Comparison of ENCODE assay signal across 15 mouse cellular contexts in genomic region chr13:16018807-16019510, GRCm38 (mm10). TPM values are rescaled to one million over a fixed set of nuclear protein-coding genes. Genes with fewer than 3 reads are reported as not detected.
DNase-seq lines count a peak whose midpoint lies in the region; ATAC-seq and TF ChIP-seq lines count a peak whose summit lies in the region.
"Had no signal": no experiment of that assay in that cellular context is flagged by ENCODE, and none has a peak within 500 bp of the region (broad histone marks: within the 10 kb centered on the region; RNA-seq: fewer than 3 reads in every experiment).

No protein-coding gene starts in this region.

- no peak overlapping the region for H3K9ac ChIP-seq in heart, embryonic 15.5 days
- peak overlapping the region; percentile 12; the same call in 1 of the 2 replicates for H3K9ac ChIP-seq in embryonic facial prominence, embryonic 12.5 days
- H3K9ac ChIP-seq in limb, embryonic 14.5 days (ENCODE audit: low read depth, low read length, severe bottlenecking) = peak overlapping the region; percentile 57; the same call in 1 of the 2 replicates
- H3K9ac ChIP-seq in kidney, embryonic 16.5 days (replicated peaks; ENCODE audit: low read length) = no peak overlapping the region
- H3K9ac ChIP-seq: midbrain, embryonic 15.5 days had no signal

- H3K79me2 ChIP-seq in C2C12 (ENCODE audit: control insufficient read depth, insufficient read depth) = peaks cover 98% of the 10 kb centered on the region

- 53% methylated on average over 3 of the region's 3 CpGs for WGBS in heart, embryonic 15.5 days
- WGBS in embryonic facial prominence, embryonic 12.5 days = 72% methylated on average over 3 of the region's 3 CpGs
- WGBS in limb, embryonic 14.5 days = 74% methylated on average over 3 of the region's 3 CpGs
- WGBS in kidney, embryonic 16.5 days = 80% methylated on average over 3 of the region's 3 CpGs

- H3K79me3 ChIP-seq in C2C12 (ENCODE audit: low read depth) = peaks cover 84% of the 10 kb centered on the region

- no peaks in the 10 kb centered on the region for H3K9me3 ChIP-seq in heart, embryonic 15.5 days (replicated peaks)
- no peaks in the 10 kb centered on the region for H3K9me3 ChIP-seq in embryonic facial prominence, embryonic 12.5 days
- no peaks in the 10 kb centered on the region for H3K9me3 ChIP-seq in limb, embryonic 14.5 days (ENCODE audit: control insufficient read depth, low read length)
- no peaks in the 10 kb centered on the region for H3K9me3 ChIP-seq in kidney, embryonic 16.5 days (ENCODE audit: low read length)
- H3K9me3 ChIP-seq: midbrain, embryonic 15.5 days had no signal

- H3K27me3 ChIP-seq in heart, embryonic 15.5 days = peaks cover 8% of the 10 kb centered on the region; the same call in 1 of the 2 replicates
- no peaks in the 10 kb centered on the region for H3K27me3 ChIP-seq in C2C12 (ENCODE audit: control insufficient read depth, insufficient read depth, insufficient read length)
- H3K27me3 ChIP-seq in embryonic facial prominence, embryonic 12.5 days = peaks cover 3% of the 10 kb centered on the region; the same call in 1 of the 2 replicates
- peaks cover 15% of the 10 kb centered on the region; the same call in 1 of the 2 replicates for H3K27me3 ChIP-seq in limb, embryonic 14.5 days (ENCODE audit: control insufficient read depth, insufficient read depth, low read length)
- H3K27me3 ChIP-seq in kidney, embryonic 16.5 days (ENCODE audit: insufficient read depth, low read length) = peaks cover 38% of the 10 kb centered on the region

- no peak for ATAC-seq in heart, embryonic 15.5 days (replicated peaks; ENCODE audit: insufficient number of reproducible peaks, insufficient read depth, low FRiP score, low read depth)
- ATAC-seq in embryonic facial prominence, embryonic 12.5 days (ENCODE audit: insufficient number of reproducible peaks, insufficient read depth, low FRiP score, low TSS enrichment) = no peak
- ATAC-seq in limb, embryonic 14.5 days (ENCODE audit: low FRiP score, low read depth) = no peak
- ATAC-seq in kidney, embryonic 16.5 days (ENCODE audit: low FRiP score, low TSS enrichment) = no peak
- ATAC-seq: midbrain, embryonic 15.5 days had no signal

- TF ChIP-seq CTCF in C2C12 (IDR thresholded peaks at IDR 0.05; ENCODE audit: control insufficient read depth, insufficient read depth, insufficient read length) = no peak

- no peak overlapping the region for H3K27ac ChIP-seq in heart, embryonic 15.5 days
- no peak overlapping the region for H3K27ac ChIP-seq in embryonic facial prominence, embryonic 12.5 days
- no peak overlapping the region for H3K27ac ChIP-seq in limb, embryonic 14.5 days (replicated peaks; ENCODE audit: low read depth, low read length)
- no peak overlapping the region for H3K27ac ChIP-seq in kidney, embryonic 16.5 days (ENCODE audit: low read length)
- H3K27ac ChIP-seq: midbrain, embryonic 15.5 days had no signal

- no peak for DNase-seq in heart, postnatal 10 days
- no peak for DNase-seq in limb, embryonic 14.5 days (ENCODE audit: low spot score)
- no peak for DNase-seq in urinary bladder, adult 2 months (ENCODE audit: low spot score)
- no peak for DNase-seq in adrenal gland, adult (ENCODE audit: inconsistent age in 2 of 2, low spot score in 1 of 2)
- DNase-seq: adrenal gland, postnatal 14 days; cerebellum, adult 11 months; embryo, embryonic 11 days; kidney, postnatal 4 days; left cerebral cortex, postnatal 4 days; lung, postnatal 36 days had no signal

- peak overlapping the region; percentile 36 for H3ac ChIP-seq in C2C12 (ENCODE audit: control insufficient read depth, insufficient read length, low read depth)

- H3K36me3 ChIP-seq in heart, embryonic 15.5 days = no peaks in the 10 kb centered on the region
- peaks cover 28% of the 10 kb centered on the region for H3K36me3 ChIP-seq in C2C12 (ENCODE audit: control insufficient read depth, insufficient read depth)
- no peaks in the 10 kb centered on the region for H3K36me3 ChIP-seq in embryonic facial prominence, embryonic 12.5 days
- no peaks in the 10 kb centered on the region for H3K36me3 ChIP-seq in limb, embryonic 14.5 days (ENCODE audit: control insufficient read depth, insufficient read depth, low read length)
- H3K36me3 ChIP-seq in kidney, embryonic 16.5 days (ENCODE audit: insufficient read depth, low read length) = no peaks in the 10 kb centered on the region
- H3K36me3 ChIP-seq: midbrain, embryonic 15.5 days had no signal

- intact Hi-C loops in heart, postnatal 10 days (cut with DNase I) = no loop called here

- H3K4me2 ChIP-seq in heart, embryonic 15.5 days = peak overlapping the region; percentile 68
- peak overlapping the region; percentile 73 for H3K4me2 ChIP-seq in embryonic facial prominence, embryonic 12.5 days (replicated peaks)
- peak overlapping the region; percentile 71 for H3K4me2 ChIP-seq in limb, embryonic 14.5 days (replicated peaks; ENCODE audit: low read depth, low read length, severe bottlenecking)
- H3K4me2 ChIP-seq in kidney, embryonic 16.5 days (replicated peaks; ENCODE audit: low read depth, low read length) = no peak overlapping the region
- H3K4me2 ChIP-seq: midbrain, embryonic 15.5 days had no signal

- H3K4me3 ChIP-seq in heart, embryonic 15.5 days = peak overlapping the region; percentile 54
- peak overlapping the region; percentile 78 for H3K4me3 ChIP-seq in C2C12 (ENCODE audit: insufficient read depth, poor library complexity, severe bottlenecking)
- peak overlapping the region; percentile 49 for H3K4me3 ChIP-seq in embryonic facial prominence, embryonic 12.5 days
- H3K4me3 ChIP-seq in limb, embryonic 14.5 days (replicated peaks; ENCODE audit: low read length) = peak overlapping the region; percentile 44
- no peak overlapping the region; the same call in 1 of the 2 replicates for H3K4me3 ChIP-seq in kidney, embryonic 16.5 days (ENCODE audit: low read length)
- H3K4me3 ChIP-seq: midbrain, embryonic 15.5 days had no signal

- H3K4me1 ChIP-seq in heart, embryonic 15.5 days (replicated peaks) = peaks cover 32% of the 10 kb centered on the region
- H3K4me1 ChIP-seq in embryonic facial prominence, embryonic 12.5 days = 0 out of 2 replicates have a peak, but pooled peaks cover 8% of the 10 kb centered on the region
- H3K4me1 ChIP-seq in limb, embryonic 14.5 days (ENCODE audit: control insufficient read depth, insufficient read depth, low read length) = peaks cover 22% of the 10 kb centered on the region
- peaks cover 13% of the 10 kb centered on the region for H3K4me1 ChIP-seq in kidney, embryonic 16.5 days (ENCODE audit: insufficient read depth, low read length)

- no peak for TF ChIP-seq POLR2A in limb, embryonic 14.5 days (IDR thresholded peaks at IDR 0.05; ENCODE audit: borderline replicate concordance, extremely low read depth, insufficient read depth, insufficient read length)

TF ChIP-seq in C2C12, 6 proteins besides CTCF, POLR2A, EP300 and RAD21:
- TF ChIP-seq MAX (IDR thresholded peaks at IDR 0.05) (no peak), USF1 (IDR thresholded peaks at IDR 0.05; ENCODE audit: low read depth) (peak; percentile 73), CEBPB (IDR thresholded peaks at IDR 0.05; ENCODE audit: low read depth) (no peak), MYOG (IDR thresholded peaks at IDR 0.05; ENCODE audit: control insufficient read depth, extremely low read depth, insufficient read length) (no peak), MYOD1 (IDR thresholded peaks at IDR 0.05; ENCODE audit: control insufficient read depth, insufficient read length, low read depth) (no peak), FOSL1 (IDR thresholded peaks at IDR 0.05; ENCODE audit: insufficient read depth, low read length, poor library complexity, severe bottlenecking) (no peak)

RNA-seq across cellular contexts. Expression of gene Inhba, which starts 7.3 kb away (rescaled TPM):
- 12.5 TPM in 2 replicates for polyA plus RNA-seq in heart, embryonic 15.5 days (2015; fragmentation: Nextera tagmentation; extraction: Ambion mirVana)
- 1 to 10 TPM; 7.1 to 9.3 TPM for total RNA-seq in heart, postnatal 10 days (2021)
- polyA plus RNA-seq in C2C12 (2012; fragmentation: generic; extraction: Trizol) = 19.9 TPM
- 14.2 and 14.8 TPM in 2 replicates for polyA plus RNA-seq in embryonic facial prominence, embryonic 12.5 days (2016; fragmentation: Nextera tagmentation; extraction: Ambion mirVana)
- 5.2 and 5.7 TPM in 2 replicates for polyA plus RNA-seq in limb, embryonic 14.5 days (2012; rRNA removed)
- 10.0 and 11.5 TPM in 2 replicates for polyA plus RNA-seq in limb, embryonic 14.5 days (2014; fragmentation: Nextera tagmentation; extraction: Ambion mirVana)
- 0.51 and 1.0 TPM in 2 replicates for polyA plus RNA-seq in urinary bladder, adult 2 months (2012; rRNA removed)
- polyA plus RNA-seq in kidney, embryonic 16.5 days (2015; fragmentation: Nextera tagmentation; extraction: Ambion mirVana) = 1.0 and 2.5 TPM in 2 replicates

Comparison
In these comparisons a context has a peak if more than half of its experiments do, and no peak if none do; other contexts are left out.
1. H3K9ac ChIP-seq: peak in embryonic facial prominence, embryonic 12.5 days (single experiment) and limb, embryonic 14.5 days (single experiment); none in heart, embryonic 15.5 days (single experiment) and kidney, embryonic 16.5 days (single experiment).